Mouse (Mus musculus): ENCODE results near the gene 1700007K13Rik.

GRCm38 (mm10) chr2:28469461-28469860 is 3.3 kb upstream of the 1700007K13Rik start:
- TF ChIP-seq CTCF (IDR thresholded peaks at IDR 0.05; ENCODE audit: borderline replicate concordance, insufficient read depth, low read depth, low read length) (no peak), POLR2A (IDR thresholded peaks at IDR 0.05; ENCODE audit: borderline replicate concordance, insufficient read depth, low read length) (no peak)
